Mouse (Mus musculus) MEL (cell line): ENCODE results near the gene Ptprk.

Experiments used
- CHD1 ChIP-seq: IDR thresholded peaks from 2 replicates; pipeline ENCODE4 v1.6.1; 2012; ENCODE audit warnings: low read depth, mild to moderate bottlenecking, inconsistent platforms, low read length, improper control_type of control experiment
- CTCF ChIP-seq, 3 experiments: IDR thresholded peaks in 2 of 3; conservative IDR thresholded peaks in 1 of 3; 2 replicates each; pipeline ENCODE4 v1.5.1; 2011 to 2012; ENCODE audit warnings: low read length in 3 of 3, low read depth in 2 of 3, mild to moderate bottlenecking in 2 of 3, improper control_type of control experiment in 1 of 3, inconsistent platforms in 1 of 3, mixed read lengths in 1 of 3, moderate library complexity in 1 of 3; ENCODE audit not compliant: control insufficient read depth in 1 of 3, insufficient read depth in 1 of 3, poor library complexity in 1 of 3, severe bottlenecking in 1 of 3
- EP300 ChIP-seq, 2 experiments: IDR thresholded peaks; 2 replicates each; pipeline ENCODE4 v1.6.1; 2011; ENCODE audit warnings: improper control_type of control experiment in 2 of 2, low read length in 2 of 2, low read depth in 1 of 2, mild to moderate bottlenecking in 1 of 2
- GATA1 ChIP-seq: IDR thresholded peaks from 2 replicates; pipeline ENCODE4 v1.6.1; 2011; ENCODE audit warnings: low read depth, low read length, improper control_type of control experiment
- TBP ChIP-seq: IDR thresholded peaks from 2 replicates; pipeline ENCODE4 v1.8.0; 2011; ENCODE audit warnings: low read depth, low read length, improper control_type of control experiment
- ZKSCAN1 ChIP-seq: IDR thresholded peaks from 2 replicates; pipeline ENCODE4 v1.6.1; 2012; ENCODE audit warnings: low read depth, mild to moderate bottlenecking, inconsistent platforms, low read length, improper control_type of control experiment, moderate library complexity

- no peak for TF ChIP-seq EP300 (IDR thresholded peaks at IDR 0.05; ENCODE audit: low read depth in 1 of 2, low read length in 2 of 2)
- TF ChIP-seq GATA1, result no peak
- no peak for TF ChIP-seq CTCF (IDR thresholded peaks at IDR 0.05 in 2 of 3, conservative IDR thresholded peaks at IDR 0.05 in 1 of 3; ENCODE audit: control insufficient read depth in 1 of 3, insufficient read depth in 1 of 3, low read depth in 2 of 3, low read length in 3 of 3, poor library complexity in 1 of 3, severe bottlenecking in 1 of 3)
- TF ChIP-seq ZKSCAN1, result no peak
- no peak for TF ChIP-seq TBP
- TF ChIP-seq CHD1, result no peak
These were observed 512.0 kb downstream of the Ptprk start for GRCm38 (mm10) chr10:28586565-28587138.
